Mouse (Mus musculus): ENCODE results near the gene Hs6st1. TPM values are rescaled to one million over a fixed set of nuclear protein-coding genes. Genes with fewer than 3 reads are reported as not detected.

Hs6st1 gene
- polyA plus RNA-seq, 1 experiment from 2014 or later, result 9.4 TPM

DNA sequence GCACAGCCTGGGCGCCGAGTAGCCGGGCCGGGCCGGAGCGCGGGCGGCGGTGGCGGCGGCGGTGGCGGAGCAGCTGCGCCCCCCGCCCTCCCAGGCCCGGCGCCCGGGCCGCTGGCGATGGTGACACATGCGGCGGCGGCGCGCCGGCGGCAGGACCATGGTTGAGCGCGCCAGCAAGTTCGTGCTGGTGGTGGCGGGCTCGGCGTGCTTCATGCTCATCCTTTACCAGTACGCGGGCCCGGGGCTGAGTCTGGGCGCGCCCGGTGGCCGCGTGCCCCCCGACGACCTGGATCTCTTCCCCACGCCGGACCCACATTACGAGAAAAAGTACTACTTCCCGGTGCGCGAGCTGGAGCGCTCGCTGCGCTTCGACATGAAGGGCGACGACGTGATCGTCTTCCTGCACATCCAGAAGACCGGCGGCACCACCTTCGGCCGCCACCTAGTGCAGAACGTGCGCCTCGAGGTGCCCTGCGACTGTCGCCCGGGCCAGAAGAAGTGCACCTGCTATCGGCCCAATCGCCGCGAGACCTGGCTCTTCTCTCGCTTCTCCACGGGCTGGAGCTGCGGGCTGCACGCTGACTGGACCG, 426 bp downstream of the Hs6st1 start:
- Histone ChIP-seq H3K27ac (ENCODE audit: low read length) (peak overlapping the region; percentile 87), H3K9ac (ENCODE audit: low read depth, low read length) (peak overlapping the region; percentile 93), H3K4me2 (ENCODE audit: low read length) (peak overlapping the region; percentile 98), H3K27me3 (ENCODE audit: control insufficient read depth, insufficient read depth, low read depth, low read length) (no peaks in the 10 kb centered on the region), H3K36me3 (ENCODE audit: control insufficient read depth, insufficient read depth, low read length) (no peaks in the 10 kb centered on the region), H3K4me1 (ENCODE audit: control insufficient read depth, insufficient read depth, low read length) (peaks cover 58% of the 10 kb centered on the region), H3K9me3 (replicated peaks; ENCODE audit: control insufficient read depth, low read length, poor library complexity, severe bottlenecking) (no peaks in the 10 kb centered on the region), H3K4me3 (ENCODE audit: low read depth, low read length) (peak overlapping the region; percentile 90)
- peak; percentile 12; the same call in 1 of the 2 replicates for ATAC-seq
- 0% methylated on average over 40 of the region's 76 CpGs for WGBS

GRCm38 (mm10) chr1:36069291-36069771, 1.1 kb downstream of the Hs6st1 start:
- no peak for ATAC-seq
- Histone ChIP-seq H3K9me3 (replicated peaks; ENCODE audit: control insufficient read depth, low read length, poor library complexity, severe bottlenecking) (no peaks in the 10 kb centered on the region), H3K36me3 (ENCODE audit: control insufficient read depth, insufficient read depth, low read length) (no peaks in the 10 kb centered on the region), H3K4me3 (ENCODE audit: low read depth, low read length) (peak overlapping the region; percentile 90), H3K4me1 (ENCODE audit: control insufficient read depth, insufficient read depth, low read length) (peaks cover 59% of the 10 kb centered on the region), H3K27ac (ENCODE audit: low read length) (peak overlapping the region; percentile 87), H3K9ac (ENCODE audit: low read depth, low read length) (peak overlapping the region; percentile 93), H3K27me3 (ENCODE audit: control insufficient read depth, insufficient read depth, low read depth, low read length) (no peaks in the 10 kb centered on the region), H3K4me2 (ENCODE audit: low read length) (peak overlapping the region; percentile 98)
- under 1% methylated on average over 13 of the region's 13 CpGs for WGBS

DNA sequence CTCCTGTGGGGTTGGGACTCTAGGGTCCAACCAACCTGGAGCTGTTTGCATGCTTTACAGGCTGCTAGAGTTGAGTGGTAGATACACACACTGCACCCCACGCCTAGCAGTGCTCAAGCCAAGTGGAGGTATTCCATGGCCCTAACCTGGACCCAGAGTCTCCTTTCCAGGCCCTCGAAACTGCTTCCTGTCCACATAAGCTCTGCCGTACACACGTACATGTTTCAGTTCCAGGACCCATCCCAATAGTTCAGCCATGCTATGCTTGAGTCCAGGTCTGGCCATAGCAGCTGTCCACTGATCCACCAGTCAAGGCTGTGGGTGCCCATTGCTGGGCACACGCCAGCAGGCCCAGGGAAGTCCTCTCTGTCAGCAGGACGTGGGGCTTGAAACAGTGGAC, 2.0 kb downstream of the Hs6st1 start:
- Histone ChIP-seq H3K4me2 (ENCODE audit: low read length) (peak overlapping the region; percentile 98), H3K36me3 (ENCODE audit: control insufficient read depth, insufficient read depth, low read length) (no peaks in the 10 kb centered on the region), H3K9ac (ENCODE audit: low read depth, low read length) (peak overlapping the region; percentile 93), H3K27me3 (ENCODE audit: control insufficient read depth, insufficient read depth, low read depth, low read length) (no peaks in the 10 kb centered on the region), H3K9me3 (replicated peaks; ENCODE audit: control insufficient read depth, low read length, poor library complexity, severe bottlenecking) (no peaks in the 10 kb centered on the region), H3K4me3 (ENCODE audit: low read depth, low read length) (peak overlapping the region; percentile 90), H3K27ac (ENCODE audit: low read length) (no peak overlapping the region), H3K4me1 (ENCODE audit: control insufficient read depth, insufficient read depth, low read length) (peaks cover 61% of the 10 kb centered on the region)
- ATAC-seq, result no peak
- 30% methylated on average over 6 of the region's 6 CpGs for WGBS

DNA sequence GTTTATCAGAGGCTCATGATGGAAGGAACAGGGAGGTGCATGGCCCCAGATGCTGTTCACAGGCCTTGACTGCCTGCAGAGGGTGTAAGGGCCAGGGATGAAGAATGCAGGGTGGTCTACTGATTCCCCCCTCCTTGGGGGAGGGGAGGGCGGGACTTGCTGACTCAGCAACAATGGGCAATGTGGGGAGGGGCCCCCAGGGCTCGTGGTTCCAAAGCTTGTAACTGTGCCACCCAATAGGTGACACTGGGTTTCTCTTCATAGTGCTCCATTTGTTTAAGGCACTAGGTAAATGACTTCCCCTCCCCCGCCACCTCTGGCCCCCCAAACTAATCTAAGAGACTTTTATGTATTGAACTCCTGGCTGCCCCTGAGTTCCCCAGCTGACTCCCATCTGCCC, 2.5 kb downstream of the Hs6st1 start:
- 38% methylated on average over 2 of the region's 3 CpGs for WGBS
- Histone ChIP-seq H3K27ac (ENCODE audit: low read length) (no peak overlapping the region), H3K4me3 (ENCODE audit: low read depth, low read length) (peak overlapping the region; percentile 90), H3K9ac (ENCODE audit: low read depth, low read length) (peak overlapping the region; percentile 93), H3K4me1 (ENCODE audit: control insufficient read depth, insufficient read depth, low read length) (peaks cover 59% of the 10 kb centered on the region), H3K9me3 (replicated peaks; ENCODE audit: control insufficient read depth, low read length, poor library complexity, severe bottlenecking) (no peaks in the 10 kb centered on the region), H3K4me2 (ENCODE audit: low read length) (peak overlapping the region; percentile 98), H3K27me3 (ENCODE audit: control insufficient read depth, insufficient read depth, low read depth, low read length) (no peaks in the 10 kb centered on the region), H3K36me3 (ENCODE audit: control insufficient read depth, insufficient read depth, low read length) (no peaks in the 10 kb centered on the region)
- no peak for ATAC-seq

GRCm38 (mm10) chr1:36071176-36071575, 3.0 kb downstream of the Hs6st1 start:
- Histone ChIP-seq H3K4me3 (ENCODE audit: low read depth, low read length) (peak overlapping the region; percentile 90), H3K27ac (ENCODE audit: low read length) (no peak overlapping the region), H3K4me1 (ENCODE audit: control insufficient read depth, insufficient read depth, low read length) (peaks cover 62% of the 10 kb centered on the region), H3K36me3 (ENCODE audit: control insufficient read depth, insufficient read depth, low read length) (no peaks in the 10 kb centered on the region), H3K27me3 (ENCODE audit: control insufficient read depth, insufficient read depth, low read depth, low read length) (no peaks in the 10 kb centered on the region), H3K9ac (ENCODE audit: low read depth, low read length) (peak overlapping the region; percentile 93), H3K4me2 (ENCODE audit: low read length) (peak overlapping the region; percentile 98), H3K9me3 (replicated peaks; ENCODE audit: control insufficient read depth, low read length, poor library complexity, severe bottlenecking) (no peaks in the 10 kb centered on the region)
- WGBS, result 66% methylated on average over 7 of the region's 7 CpGs
- ATAC-seq, result no peak

DNA sequence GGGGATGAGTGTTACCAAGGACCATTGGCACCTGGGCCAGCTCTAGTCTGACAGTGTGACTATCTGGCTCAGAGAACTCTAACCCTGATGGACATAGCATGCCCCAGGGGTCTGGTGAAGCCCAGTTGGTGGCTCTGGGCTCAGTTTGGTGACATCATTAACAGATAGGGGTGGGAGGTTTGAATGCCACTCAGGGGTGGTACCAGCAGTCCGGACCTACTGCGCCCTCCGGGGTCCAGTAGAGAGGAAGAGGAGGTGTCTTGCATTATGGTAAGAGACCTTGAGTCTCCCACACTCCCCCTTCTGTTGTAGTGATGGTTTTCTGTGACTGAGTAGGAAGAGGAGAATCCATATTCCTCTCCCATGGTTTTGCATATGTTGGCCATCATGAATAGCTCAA, 3.4 kb downstream of the Hs6st1 start:
- Histone ChIP-seq H3K4me2 (ENCODE audit: low read length) (peak overlapping the region; percentile 98), H3K4me3 (ENCODE audit: low read depth, low read length) (peak overlapping the region; percentile 90), H3K9ac (ENCODE audit: low read depth, low read length) (peak overlapping the region; percentile 93; the same call in 1 of the 2 replicates), H3K9me3 (replicated peaks; ENCODE audit: control insufficient read depth, low read length, poor library complexity, severe bottlenecking) (no peaks in the 10 kb centered on the region), H3K27ac (ENCODE audit: low read length) (no peak overlapping the region), H3K36me3 (ENCODE audit: control insufficient read depth, insufficient read depth, low read length) (no peaks in the 10 kb centered on the region), H3K27me3 (ENCODE audit: control insufficient read depth, insufficient read depth, low read depth, low read length) (no peaks in the 10 kb centered on the region), H3K4me1 (ENCODE audit: control insufficient read depth, insufficient read depth, low read length) (peaks cover 66% of the 10 kb centered on the region)
- 80% methylated on average over 3 of the region's 3 CpGs for WGBS
- no peak for ATAC-seq

GRCm38 (mm10) chr1:36072588-36073556, 4.7 kb downstream of the Hs6st1 start:
- peaks cover 74% of the 10 kb centered on the region for H3K4me1 ChIP-seq (ENCODE audit: control insufficient read depth, insufficient read depth, low read length)
- H3K9me3 ChIP-seq (replicated peaks; ENCODE audit: control insufficient read depth, low read length, poor library complexity, severe bottlenecking), result no peaks in the 10 kb centered on the region
- H3K27me3 ChIP-seq (ENCODE audit: control insufficient read depth, insufficient read depth, low read depth, low read length), result no peaks in the 10 kb centered on the region
- peak overlapping the region; percentile 98 for H3K4me2 ChIP-seq (ENCODE audit: low read length)
- no peak for ATAC-seq
- no peak overlapping the region for H3K27ac ChIP-seq (ENCODE audit: low read length)
- H3K36me3 ChIP-seq (ENCODE audit: control insufficient read depth, insufficient read depth, low read length), result no peaks in the 10 kb centered on the region
- 61% methylated on average over 11 of the region's 11 CpGs for WGBS
- 0 out of 2 replicates have a peak overlapping the region, but pooled peaks have one; percentile 1 for H3K9ac ChIP-seq (ENCODE audit: low read depth, low read length)
- peak overlapping the region; percentile 90 for H3K4me3 ChIP-seq (ENCODE audit: low read depth, low read length)

DNA sequence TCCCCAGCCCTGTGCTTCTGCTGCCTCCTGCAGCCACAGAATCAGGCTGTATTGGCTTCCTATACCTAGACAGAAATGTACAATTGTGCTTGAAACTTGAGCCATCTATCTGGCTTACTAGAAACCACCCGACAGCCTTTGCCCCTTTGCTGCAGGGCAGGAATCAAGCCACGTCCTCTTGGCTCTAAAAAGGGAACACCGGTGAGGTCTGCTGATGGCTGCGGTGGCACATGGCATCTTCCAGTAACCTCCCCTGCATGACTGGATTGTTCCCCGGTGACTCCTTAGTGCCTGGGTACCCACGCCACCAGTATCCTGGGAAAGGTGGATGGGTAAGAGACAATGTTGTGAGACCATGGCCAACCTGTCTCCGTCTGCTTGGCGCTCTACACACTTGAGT, 5.4 kb downstream of the Hs6st1 start:
- Histone ChIP-seq H3K27ac (ENCODE audit: low read length) (no peak overlapping the region), H3K4me1 (ENCODE audit: control insufficient read depth, insufficient read depth, low read length) (peaks cover 77% of the 10 kb centered on the region), H3K4me2 (ENCODE audit: low read length) (peak overlapping the region; percentile 98), H3K36me3 (ENCODE audit: control insufficient read depth, insufficient read depth, low read length) (no peaks in the 10 kb centered on the region), H3K9me3 (replicated peaks; ENCODE audit: control insufficient read depth, low read length, poor library complexity, severe bottlenecking) (no peaks in the 10 kb centered on the region), H3K9ac (ENCODE audit: low read depth, low read length) (0 out of 2 replicates have a peak overlapping the region, but pooled peaks have one; percentile 1), H3K4me3 (ENCODE audit: low read depth, low read length) (peak overlapping the region; percentile 90), H3K27me3 (ENCODE audit: control insufficient read depth, insufficient read depth, low read depth, low read length) (no peaks in the 10 kb centered on the region)
- no peak for ATAC-seq
- 86% methylated on average over 8 of the region's 8 CpGs for WGBS

- Histone ChIP-seq H3K9me3 (replicated peaks; ENCODE audit: control insufficient read depth, low read length, poor library complexity, severe bottlenecking) (no peaks in the 10 kb centered on the region), H3K4me2 (ENCODE audit: low read length) (no peak overlapping the region), H3K27ac (ENCODE audit: low read length) (no peak overlapping the region), H3K27me3 (ENCODE audit: control insufficient read depth, insufficient read depth, low read depth, low read length) (no peaks in the 10 kb centered on the region), H3K36me3 (ENCODE audit: control insufficient read depth, insufficient read depth, low read length) (no peaks in the 10 kb centered on the region), H3K9ac (ENCODE audit: low read depth, low read length) (no peak overlapping the region), H3K4me3 (ENCODE audit: low read depth, low read length) (no peak overlapping the region), H3K4me1 (ENCODE audit: control insufficient read depth, insufficient read depth, low read length) (peaks cover 77% of the 10 kb centered on the region)
- WGBS, result 98% methylated on average over 4 of the region's 5 CpGs
- no peak for ATAC-seq
These were observed 6.0 kb downstream of the Hs6st1 start for GRCm38 (mm10) chr1:36074197-36074596.
